Mouse (Mus musculus): ENCODE results near the gene Pmepa1.

GRCm38 (mm10) chr2:173307984-173308383 lies 31.7 kb upstream of the Pmepa1 start:
- TF ChIP-seq CTCF (IDR thresholded peaks at IDR 0.05; ENCODE audit: low read depth, low read length) (no peak), TAL1 (conservative IDR thresholded peaks at IDR 0.05; ENCODE audit: low read depth, low read length) (no peak), GATA1 (IDR thresholded peaks at IDR 0.05; ENCODE audit: borderline replicate concordance, low read length) (no peak), POLR2AphosphoS5 (IDR thresholded peaks at IDR 0.05; ENCODE audit: insufficient replicate concordance, low read depth, low read length) (no peak)
